Mouse (Mus musculus) layer of hippocampus, postnatal 36 days (tissue): ENCODE data around the gene Phykpl. TPM values are rescaled to one million over a fixed set of nuclear protein-coding genes. Genes with fewer than 3 reads are reported as not detected.

Experiments used
- DNase-seq, 2 experiments: peaks; one replicate each; pipeline ENCODE4 v3.0.0; 2022
- total RNA-seq, 2 experiments: library from RNA; stranded (reverse); gene quantifications; 2 replicates each; pipeline ENCODE4 v1.2.3; 2021

Gene Phykpl
- total RNA-seq = 1 to 10 TPM; 7.9 to 9.5 TPM

- peak; percentile 94 to 95 for DNase-seq
Observed at GRCm38 (mm10) chr11:51584431-51585248, at the start of gene Phykpl. Phykpl (plus strand) TSS chr11:51584757.

GRCm38 (mm10) chr11:51538388-51538787 is 46.2 kb upstream of the Phykpl start:
- no peak for DNase-seq

GRCm38 (mm10) chr11:51538919-51539758 is 45.4 kb upstream of the Phykpl start:
- DNase-seq = no peak

- peak; percentile 88 to 90 for DNase-seq
Observed at GRCm38 (mm10) chr11:51539759-51540282, 44.7 kb upstream of the Phykpl start.

GRCm38 (mm10) chr11:51542424-51542823 is 42.1 kb upstream of the Phykpl start:
- DNase-seq = no peak

GRCm38 (mm10) chr11:51543487-51544050 is 41.0 kb upstream of the Phykpl start:
- DNase-seq = no peak

GRCm38 (mm10) chr11:51544413-51544812 is 40.1 kb upstream of the Phykpl start:
- DNase-seq = no peak

GRCm38 (mm10) chr11:51545811-51546210 is 38.7 kb upstream of the Phykpl start:
- no peak for DNase-seq

- DNase-seq = no peak
Observed at GRCm38 (mm10) chr11:51551253-51551652, 33.3 kb upstream of the Phykpl start.

- no peak for DNase-seq
Observed at GRCm38 (mm10) chr11:51552091-51552490, 32.5 kb upstream of the Phykpl start.

- DNase-seq = no peak
Observed at GRCm38 (mm10) chr11:51554590-51554989, 30.0 kb upstream of the Phykpl start.

GRCm38 (mm10) chr11:51555066-51555465 is 29.5 kb upstream of the Phykpl start:
- no peak for DNase-seq

GRCm38 (mm10) chr11:51563276-51563675 is 21.3 kb upstream of the Phykpl start:
- no peak for DNase-seq

- DNase-seq = no peak
Observed at GRCm38 (mm10) chr11:51565062-51565461, 19.5 kb upstream of the Phykpl start.

GRCm38 (mm10) chr11:51565951-51566350 is 18.6 kb upstream of the Phykpl start:
- DNase-seq = no peak

- DNase-seq = no peak
Observed at GRCm38 (mm10) chr11:51568801-51569200, 15.8 kb upstream of the Phykpl start.

- peak in 1 of 2 experiments; percentile 37 for DNase-seq
Observed at GRCm38 (mm10) chr11:51576454-51576853, 8.1 kb upstream of the Phykpl start.

GRCm38 (mm10) chr11:51577587-51577986 is 7.0 kb upstream of the Phykpl start:
- no peak for DNase-seq

GRCm38 (mm10) chr11:51579024-51579423 is 5.5 kb upstream of the Phykpl start:
- no peak for DNase-seq

GRCm38 (mm10) chr11:51582713-51583112 is 1.8 kb upstream of the Phykpl start:
- DNase-seq = peak in 1 of 2 experiments; percentile 36

GRCm38 (mm10) chr11:51584057-51584430 is 513 bp upstream of the Phykpl start:
- no peak for DNase-seq

- no peak for DNase-seq
Observed at GRCm38 (mm10) chr11:51585608-51586252, 1.2 kb downstream of the Phykpl start.
